Mouse (Mus musculus): Measurements from ENCODE around the gene Pard6a. TPM values are rescaled to one million over a fixed set of nuclear protein-coding genes. Genes with fewer than 3 reads are reported as not detected.
A peak's percentile ranks its signal among the peaks of the same experiment; 100 is the strongest.

Gene Pard6a
- total RNA-seq, 2 experiments from 2014 or later: 38.6 to 39.7 TPM

- DNase-seq (ENCODE audit: low spot score in 2 of 2): no peak
These were observed 42.4 kb downstream of the Pard6a start for GRCm38 (mm10) chr8:105743301-105743700.

DNA sequence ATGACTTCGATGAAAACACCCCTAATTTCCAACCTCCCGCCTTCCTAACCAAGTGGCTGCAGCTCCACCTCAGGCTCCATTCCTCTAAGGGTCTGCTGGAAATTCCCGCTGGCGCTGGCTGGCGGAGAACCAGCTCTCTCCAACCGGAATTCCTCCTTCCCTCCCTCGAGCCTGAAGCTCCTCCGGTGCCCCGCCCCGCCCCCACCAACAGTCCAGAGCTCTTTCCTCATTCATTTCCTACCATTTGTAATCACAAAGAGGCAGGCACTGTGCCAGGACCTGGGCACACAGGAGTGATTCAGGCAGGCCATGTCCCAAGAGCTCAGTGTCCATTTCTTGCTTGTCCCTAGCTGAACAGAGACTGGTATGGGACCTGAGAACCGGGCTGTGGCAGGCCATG lies 49.7 kb downstream of the Pard6a start:
- peak; percentile 48 to 64 for DNase-seq (ENCODE audit: low spot score in 2 of 2)

Other genes starting within 250 kb of the Pard6a start
- 10 to 100 TPM; 34.5 to 40.0 TPM for gene Tppp3, start 229.6 kb upstream of the Pard6a start, total RNA-seq (2021)
- 10 to 100 TPM; 17.5 to 20.4 TPM for gene Zdhhc1, start 204.2 kb upstream of the Pard6a start, total RNA-seq (2021)
- under 1 TPM in 1 of 2 experiments, not detected in 1; 0.18 TPM for gene Hsd11b2, start 182.4 kb upstream of the Pard6a start, total RNA-seq (2021)
- 100 to 1,000 TPM; 298 to 305 TPM for gene Atp6v0d1, start 135.1 kb upstream of the Pard6a start, total RNA-seq (2021)
- 10 to 100 TPM; 73.6 to 81.2 TPM for gene Ripor1, start 95.9 kb upstream of the Pard6a start, total RNA-seq (2021)
- 10 to 100 TPM; 63.6 to 67.7 TPM for gene Ctcf, start 64.6 kb upstream of the Pard6a start, total RNA-seq (2021)
- gene Agrp, start 63.8 kb upstream of the Pard6a start, total RNA-seq (2021): not detected
- 10 to 100 TPM; 48.6 to 52.4 TPM for gene Carmil2, start 14.9 kb upstream of the Pard6a start, total RNA-seq (2021)
- gene Acd, start within 50 bp of the Pard6a start, total RNA-seq (2021): 10 to 100 TPM; 45.4 to 49.4 TPM
- gene 4933405L10Rik, start 6.5 kb downstream of the Pard6a start, total RNA-seq (2021): not detected
- 10 to 100 TPM; 11.3 to 13.2 TPM for gene Enkd1, start 7.1 kb downstream of the Pard6a start, total RNA-seq (2021)
- 10 to 100 TPM; 25.2 to 30.7 TPM for gene Gfod2, start 57.5 kb downstream of the Pard6a start, total RNA-seq (2021)
- 10 to 100 TPM; 23.6 to 25.0 TPM for gene Ranbp10, start 126.2 kb downstream of the Pard6a start, total RNA-seq (2021)
- under 1 TPM; 0.33 to 0.53 TPM for gene Tsnaxip1, start 126.6 kb downstream of the Pard6a start, total RNA-seq (2021)
- gene Cenpt, start 152.1 kb downstream of the Pard6a start, total RNA-seq (2021): 10 to 100 TPM; 23.9 to 25.4 TPM
- 10 to 100 TPM; 32.1 to 34.2 TPM for gene Thap11, start 154.0 kb downstream of the Pard6a start, total RNA-seq (2021)
- 10 to 100 TPM; 23.3 to 42.6 TPM for gene Nutf2, start 159.4 kb downstream of the Pard6a start, total RNA-seq (2021)
- 10 to 100 TPM; 59.5 to 63.9 TPM for gene Edc4, start 179.7 kb downstream of the Pard6a start, total RNA-seq (2021)
- 1 to 10 TPM in 1 of 2 experiments, under 1 TPM in 1; 0.66 to 1.5 TPM for gene Nrn1l, start 192.4 kb downstream of the Pard6a start, total RNA-seq (2021)
- gene Pskh1, start 199.3 kb downstream of the Pard6a start, total RNA-seq (2021): 1 to 10 TPM; 8.1 to 8.3 TPM
- gene Ctrl, start 232.7 kb downstream of the Pard6a start, total RNA-seq (2021): under 1 TPM; 0.85 to 0.91 TPM
- 10 to 100 TPM; 70.2 to 82.5 TPM for gene Psmb10, start 237.3 kb downstream of the Pard6a start, total RNA-seq (2021)
- gene Lcat, start 242.2 kb downstream of the Pard6a start, total RNA-seq (2021): 10 to 100 TPM; 30.1 to 30.7 TPM